Mouse (Mus musculus): Measurements from ENCODE around the gene A430078G23Rik. TPM values are rescaled to one million over a fixed set of nuclear protein-coding genes. Genes with fewer than 3 reads are reported as not detected.

The A430078G23Rik gene
- total RNA-seq, 1 experiment, result 0.18 TPM

GRCm38 (mm10) chr8:3345337-3345736 lies 7.9 kb upstream of the A430078G23Rik start:
- TF ChIP-seq ZNF384 (IDR thresholded peaks at IDR 0.05; ENCODE audit: low read depth, low read length) (no peak), HCFC1 (IDR thresholded peaks at IDR 0.05; ENCODE audit: borderline replicate concordance, insufficient read depth, low read length) (no peak), ZC3H11A (IDR thresholded peaks at IDR 0.05; ENCODE audit: borderline replicate concordance, low read depth, low read length) (no peak), MAFK (IDR thresholded peaks at IDR 0.05; ENCODE audit: insufficient read depth, low read depth, low read length) (no peak), CHD2 (IDR thresholded peaks at IDR 0.05; ENCODE audit: low read depth, low read length) (no peak)
- Histone ChIP-seq H3K27ac (ENCODE audit: insufficient read depth, low read depth, low read length, poor library complexity, severe bottlenecking) (no peak overlapping the region), H3K36me3 (ENCODE audit: control insufficient read depth, insufficient read depth, low read length, poor library complexity, severe bottlenecking) (no peaks in the 10 kb centered on the region), H3K9me3 (ENCODE audit: control insufficient read depth, insufficient read depth, low read depth, low read length) (no peaks in the 10 kb centered on the region), H3K9ac (ENCODE audit: insufficient read depth, low read depth, low read length, poor library complexity, severe bottlenecking) (no peak overlapping the region), H3K4me3 (ENCODE audit: insufficient read depth in 1 of 2, low read depth in 1 of 2, low read length in 2 of 2, poor library complexity in 1 of 2, severe bottlenecking in 1 of 2) (no peak overlapping the region), H3K4me1 (ENCODE audit: control insufficient read depth in 2 of 2, insufficient read depth in 2 of 2, low read length in 2 of 2, poor library complexity in 1 of 2) (no peaks in the 10 kb centered on the region; a peak in 1 of 4 replicates)
- in situ Hi-C loops (cut with MboI; ENCODE audit: low sequenced_read_pairs in 2 of 2, unreplicated experiment in 2 of 2), result no loop called here
- no peak for DNase-seq (ENCODE audit: low read depth, low spot score)

GRCm38 (mm10) chr8:3346691-3347413 lies 6.4 kb upstream of the A430078G23Rik start:
- Histone ChIP-seq H3K9me3 (ENCODE audit: control insufficient read depth, insufficient read depth, low read depth, low read length) (no peaks in the 10 kb centered on the region), H3K36me3 (ENCODE audit: control insufficient read depth, insufficient read depth, low read length, poor library complexity, severe bottlenecking) (no peaks in the 10 kb centered on the region), H3K9ac (ENCODE audit: insufficient read depth, low read depth, low read length, poor library complexity, severe bottlenecking) (no peak overlapping the region), H3K4me1 (ENCODE audit: control insufficient read depth in 2 of 2, insufficient read depth in 2 of 2, low read length in 2 of 2, poor library complexity in 1 of 2) (no peaks in the 10 kb centered on the region; a peak in 1 of 4 replicates), H3K27ac (ENCODE audit: insufficient read depth, low read depth, low read length, poor library complexity, severe bottlenecking) (no peak overlapping the region), H3K4me3 (ENCODE audit: insufficient read depth in 1 of 2, low read depth in 1 of 2, low read length in 2 of 2, poor library complexity in 1 of 2, severe bottlenecking in 1 of 2) (no peak overlapping the region)
- no peak for DNase-seq (ENCODE audit: low read depth, low spot score)
- no peak for TF ChIP-seq ZC3H11A (IDR thresholded peaks at IDR 0.05; ENCODE audit: borderline replicate concordance, low read depth, low read length)
- in situ Hi-C loops (cut with MboI; ENCODE audit: low sequenced_read_pairs in 2 of 2, unreplicated experiment in 2 of 2), result no loop called here

DNA sequence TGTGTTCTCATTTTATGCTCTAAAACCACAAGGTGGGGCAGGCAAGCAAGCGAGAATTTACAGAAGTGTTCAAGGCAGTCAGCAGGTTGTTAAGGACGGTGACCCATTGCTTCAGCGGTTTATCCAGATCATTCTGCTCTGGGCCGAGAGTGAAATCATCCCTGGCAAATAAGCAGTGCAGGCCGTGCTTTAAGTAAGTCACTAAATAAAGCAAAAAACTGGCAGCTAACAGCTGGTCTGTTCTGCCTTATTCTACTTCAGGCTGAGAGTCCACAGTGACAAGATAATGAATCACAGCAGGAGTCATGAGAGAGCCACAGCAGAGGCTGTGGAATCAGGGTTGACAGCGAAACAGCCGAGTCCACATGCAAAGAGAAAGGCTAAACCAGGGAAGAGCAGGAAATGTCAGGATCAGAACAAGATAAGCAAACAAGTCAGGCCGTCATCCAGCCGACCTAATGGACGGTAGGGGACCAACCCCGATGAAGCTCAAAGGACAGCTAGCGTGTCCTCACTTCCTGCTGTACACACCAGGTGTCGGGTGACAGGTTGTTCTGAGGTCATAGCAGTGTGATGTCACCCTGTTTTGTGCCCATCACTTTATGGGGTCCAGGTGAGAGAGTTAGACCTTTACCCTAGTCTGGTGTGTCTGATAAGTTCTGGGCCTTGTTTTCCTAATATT lies 4.9 kb upstream of the A430078G23Rik start:
- no peak overlapping the region for H3K4me3 ChIP-seq (ENCODE audit: insufficient read depth in 1 of 2, low read depth in 1 of 2, low read length in 2 of 2, poor library complexity in 1 of 2, severe bottlenecking in 1 of 2)
- TF ChIP-seq CHD2 (IDR thresholded peaks at IDR 0.05; ENCODE audit: low read depth, low read length) (no peak), HCFC1 (IDR thresholded peaks at IDR 0.05; ENCODE audit: borderline replicate concordance, insufficient read depth, low read length) (no peak), ZC3H11A (IDR thresholded peaks at IDR 0.05; ENCODE audit: borderline replicate concordance, low read depth, low read length) (no peak), MAFK (IDR thresholded peaks at IDR 0.05; ENCODE audit: insufficient read depth, low read depth, low read length) (no peak), ZNF384 (IDR thresholded peaks at IDR 0.05; ENCODE audit: low read depth, low read length) (no peak)
- no peak overlapping the region for H3K27ac ChIP-seq (ENCODE audit: insufficient read depth, low read depth, low read length, poor library complexity, severe bottlenecking)
- no peaks in the 10 kb centered on the region for H3K9me3 ChIP-seq (ENCODE audit: control insufficient read depth, insufficient read depth, low read depth, low read length)
- peaks cover 0 to 4% of the 10 kb centered on the region in 2 experiments; a peak in 2 of 4 replicates for H3K4me1 ChIP-seq (ENCODE audit: control insufficient read depth in 2 of 2, insufficient read depth in 2 of 2, low read length in 2 of 2, poor library complexity in 1 of 2)
- no peak overlapping the region for H3K9ac ChIP-seq (ENCODE audit: insufficient read depth, low read depth, low read length, poor library complexity, severe bottlenecking)
- no peaks in the 10 kb centered on the region for H3K36me3 ChIP-seq (ENCODE audit: control insufficient read depth, insufficient read depth, low read length, poor library complexity, severe bottlenecking)
- in situ Hi-C loops (cut with MboI; ENCODE audit: low sequenced_read_pairs in 2 of 2, unreplicated experiment in 2 of 2), result no loop called here
- no peak for DNase-seq (ENCODE audit: low read depth, low spot score)

DNA sequence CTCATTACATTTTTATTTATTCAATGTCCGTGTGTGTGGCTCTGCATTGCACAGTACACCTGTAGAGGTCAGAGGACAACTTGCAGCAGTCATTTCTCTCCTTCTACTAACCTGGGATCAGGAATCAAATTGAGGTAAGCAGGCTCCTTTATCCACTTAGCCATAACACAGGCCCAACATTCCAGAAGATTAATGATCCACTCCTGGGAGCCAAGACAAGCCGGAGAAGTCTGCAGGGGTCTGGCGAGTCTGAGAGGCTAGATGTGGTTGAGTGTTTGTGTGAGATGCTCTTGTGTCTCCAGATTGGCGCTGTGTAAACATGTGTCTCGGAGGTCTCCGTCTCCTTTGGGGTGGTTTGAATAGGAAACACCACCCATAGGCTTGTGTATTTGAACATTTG lies 2.5 kb upstream of the A430078G23Rik start:
- in situ Hi-C loops (cut with MboI; ENCODE audit: low sequenced_read_pairs in 2 of 2, unreplicated experiment in 2 of 2), result no loop called here
- Histone ChIP-seq H3K4me1 (ENCODE audit: control insufficient read depth in 2 of 2, insufficient read depth in 2 of 2, low read length in 2 of 2, poor library complexity in 1 of 2) (peaks cover 6 to 14% of the 10 kb centered on the region in 2 experiments), H3K4me3 (ENCODE audit: insufficient read depth in 1 of 2, low read depth in 1 of 2, low read length in 2 of 2, poor library complexity in 1 of 2, severe bottlenecking in 1 of 2) (no peak overlapping the region), H3K9ac (ENCODE audit: insufficient read depth, low read depth, low read length, poor library complexity, severe bottlenecking) (no peak overlapping the region), H3K27ac (ENCODE audit: insufficient read depth, low read depth, low read length, poor library complexity, severe bottlenecking) (no peak overlapping the region), H3K9me3 (ENCODE audit: control insufficient read depth, insufficient read depth, low read depth, low read length) (no peaks in the 10 kb centered on the region), H3K36me3 (ENCODE audit: control insufficient read depth, insufficient read depth, low read length, poor library complexity, severe bottlenecking) (no peaks in the 10 kb centered on the region)
- TF ChIP-seq ZC3H11A (IDR thresholded peaks at IDR 0.05; ENCODE audit: borderline replicate concordance, low read depth, low read length), result no peak
- no peak for TF ChIP-seq CHD2 (IDR thresholded peaks at IDR 0.05; ENCODE audit: low read depth, low read length)
- TF ChIP-seq ZNF384 (IDR thresholded peaks at IDR 0.05; ENCODE audit: low read depth, low read length), result no peak
- TF ChIP-seq HCFC1 (IDR thresholded peaks at IDR 0.05; ENCODE audit: borderline replicate concordance, insufficient read depth, low read length), result no peak
- no peak for TF ChIP-seq MAFK (IDR thresholded peaks at IDR 0.05; ENCODE audit: insufficient read depth, low read depth, low read length)
- no peak for DNase-seq (ENCODE audit: low read depth, low spot score)

Data from ES-E14 (cell line).